Mouse (Mus musculus) neural tube, embryonic 15.5 days (tissue): ENCODE results near the gene Prickle1. TPM values are rescaled to one million over a fixed set of nuclear protein-coding genes. Genes with fewer than 3 reads are reported as not detected.
A peak's percentile ranks its signal among the peaks of the same experiment; 100 is the strongest.

ENCODE experiments used
- ATAC-seq: fragments of 200-750 bp; cut with Nextera tagmentation; 2 replicates; pipeline ENCODE4 v1.8.0; 2017; ENCODE audit warnings: mild to moderate bottlenecking, moderate TSS enrichment, moderate library complexity; ENCODE audit not compliant: low FRiP score
- H3K27ac ChIP-seq: fragments of 300-500 bp; sonication (generic); replicated peaks from 2 replicates; pipeline ENCODE4 v1.5.1; 2015; ENCODE audit warnings: mild to moderate bottlenecking, inconsistent platforms
- H3K27me3 ChIP-seq: fragments of 300-500 bp; sonication (generic); replicated peaks from 2 replicates; pipeline ENCODE4 v1.6.1; 2015; ENCODE audit warnings: inconsistent platforms
- H3K36me3 ChIP-seq: fragments of 300-500 bp; sonication (generic); 2 replicates; pipeline ENCODE4 v1.6.1; 2015; ENCODE audit warnings: inconsistent platforms
- H3K4me1 ChIP-seq: fragments of 300-500 bp; sonication (generic); 2 replicates; pipeline ENCODE4 v1.6.1; 2015; ENCODE audit warnings: inconsistent platforms
- H3K4me2 ChIP-seq: fragments of 300-500 bp; sonication (generic); 2 replicates; pipeline ENCODE4 v1.6.1; 2015; ENCODE audit warnings: inconsistent platforms, mild to moderate bottlenecking, moderate library complexity
- H3K4me3 ChIP-seq: fragments of 300-500 bp; sonication (generic); replicated peaks from 2 replicates; pipeline ENCODE4 v1.5.1; 2015; ENCODE audit warnings: mild to moderate bottlenecking, inconsistent platforms
- H3K9ac ChIP-seq: fragments of 300-500 bp; sonication (generic); replicated peaks from 2 replicates; pipeline ENCODE4 v1.6.1; 2015; ENCODE audit warnings: mild to moderate bottlenecking, inconsistent platforms
- H3K9me3 ChIP-seq: fragments of 300-500 bp; sonication (generic); replicated peaks from 2 replicates; pipeline ENCODE4 v1.6.1; 2016; ENCODE audit warnings: inconsistent platforms
- WGBS: fragments of 180-500 bp; shearing (Covaris S2); methylation state at CpG from one replicate; pipeline ENCODE4 v1.1.7; 2015; ENCODE audit warnings: mixed read lengths; 5-methylcytosine and 5-hydroxymethylcytosine counted together
- polyA plus RNA-seq: library from polyadenylated mRNA; unstranded; fragments of >200 nt; fragmentation: Nextera tagmentation; extraction: Ambion mirVana; gene quantifications from 2 replicates; pipeline ENCODE4 v1.2.1, GENCODE M21; 2015

Gene Prickle1
- polyA plus RNA-seq, 1 experiment from 2014 or later, result 22.8 TPM

DNA sequence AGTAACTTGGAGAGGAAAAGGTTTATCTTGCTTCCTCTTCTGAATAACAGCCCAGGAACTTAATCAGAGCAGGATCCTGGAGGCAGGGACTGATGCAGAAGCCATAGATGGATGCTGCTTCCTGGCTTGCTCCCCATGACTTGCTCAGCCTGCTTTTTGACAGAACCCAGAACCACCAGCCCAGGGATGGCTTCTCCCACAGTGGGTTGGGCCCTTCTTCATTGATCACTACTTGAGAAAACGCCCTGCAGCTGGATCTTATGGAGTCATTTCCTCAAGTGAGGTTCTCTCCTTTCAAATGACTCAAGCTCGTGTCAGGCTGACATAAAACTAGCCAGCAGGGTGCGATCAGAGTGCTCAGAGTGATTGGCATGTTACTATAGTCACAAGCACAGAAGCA is 19.3 kb upstream of the Prickle1 start:
- H3K36me3 ChIP-seq, result no peaks in the 10 kb centered on the region

DNA sequence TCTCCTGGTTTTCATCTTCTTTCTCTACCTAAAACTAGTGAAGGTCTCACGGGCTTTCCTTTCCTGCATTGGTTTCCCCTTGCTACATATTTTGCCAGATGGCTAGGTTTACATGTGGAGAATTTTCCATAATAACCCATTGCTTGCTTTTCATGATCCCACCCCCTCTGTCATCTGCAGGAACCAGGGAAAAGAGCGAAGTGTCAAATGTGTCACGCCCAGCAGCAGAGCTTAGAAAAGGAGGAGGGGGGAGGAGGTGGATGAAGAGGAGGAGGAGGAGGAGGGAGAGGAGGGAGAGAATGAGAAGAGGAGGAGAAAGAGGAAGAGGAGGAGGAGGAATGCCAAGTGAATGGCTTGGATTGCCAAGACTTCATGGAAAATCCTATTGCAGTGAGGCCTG is 17.9 kb upstream of the Prickle1 start:
- Histone ChIP-seq H3K36me3 (no peaks in the 10 kb centered on the region), H3K4me2 (no peak overlapping the region), H3K27ac (no peak overlapping the region), H3K9me3 (no peaks in the 10 kb centered on the region), H3K4me3 (no peak overlapping the region), H3K4me1 (no peaks in the 10 kb centered on the region), H3K27me3 (no peaks in the 10 kb centered on the region), H3K9ac (no peak overlapping the region)
- no peak for ATAC-seq
- whole genome bisulfite sequencing, result 77% methylated on average over 3 of the region's 3 CpGs

More for the DNA sequence above, 19.3 kb upstream of the Prickle1 start:
- Histone ChIP-seq H3K9me3 (no peaks in the 10 kb centered on the region), H3K27me3 (no peaks in the 10 kb centered on the region), H3K4me3 (no peak overlapping the region), H3K9ac (no peak overlapping the region), H3K27ac (no peak overlapping the region), H3K4me2 (no peak overlapping the region), H3K4me1 (no peaks in the 10 kb centered on the region)
- 73% methylated on average over 3 of the region's 3 CpGs for WGBS
- no peak for ATAC-seq

DNA sequence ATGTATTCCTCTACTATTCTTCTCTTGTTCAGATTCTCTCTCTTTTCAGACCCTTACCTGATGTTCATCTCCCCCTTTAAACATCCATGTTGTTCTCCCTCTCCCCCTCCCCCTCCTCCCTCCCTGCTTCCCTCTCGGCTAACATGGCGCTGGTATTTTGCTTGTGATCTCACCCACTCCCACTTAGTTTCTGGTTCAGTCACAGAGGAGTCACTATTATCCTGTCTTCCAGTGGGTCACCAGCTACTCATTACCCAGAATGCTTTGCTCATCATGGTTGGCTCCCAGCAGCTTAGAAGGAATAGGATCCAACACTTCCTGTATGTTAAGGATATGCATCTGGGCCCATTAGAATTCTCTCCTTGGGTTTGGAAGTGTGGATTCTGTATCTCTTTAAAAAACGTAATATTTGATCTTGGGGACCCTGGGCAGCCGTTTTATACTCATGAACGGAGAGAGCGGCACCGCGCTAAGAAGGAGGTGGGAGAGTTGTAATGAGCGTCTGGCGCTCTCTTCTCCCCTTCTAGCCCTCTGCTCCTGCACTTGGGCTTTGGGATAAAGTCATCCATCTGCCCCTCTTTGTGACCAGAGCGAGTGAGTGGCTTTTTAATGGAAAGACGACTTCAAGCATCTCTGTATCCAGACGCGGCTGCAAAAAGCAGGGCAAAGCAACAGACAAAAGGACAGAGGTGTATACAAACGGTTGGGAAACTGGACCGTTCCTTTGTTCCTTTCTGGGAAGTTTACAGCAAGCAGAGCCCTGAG is 16.0 kb upstream of the Prickle1 start:
- no peaks in the 10 kb centered on the region for H3K27me3 ChIP-seq
- H3K9ac ChIP-seq, result no peak overlapping the region
- no peaks in the 10 kb centered on the region for H3K36me3 ChIP-seq
- H3K27ac ChIP-seq, result no peak overlapping the region
- 80% methylated on average over 16 of the region's 16 CpGs for WGBS
- no peak overlapping the region for H3K4me2 ChIP-seq
- no peaks in the 10 kb centered on the region for H3K9me3 ChIP-seq
- H3K4me1 ChIP-seq, result no peaks in the 10 kb centered on the region
- no peak for ATAC-seq
- H3K4me3 ChIP-seq, result no peak overlapping the region

DNA sequence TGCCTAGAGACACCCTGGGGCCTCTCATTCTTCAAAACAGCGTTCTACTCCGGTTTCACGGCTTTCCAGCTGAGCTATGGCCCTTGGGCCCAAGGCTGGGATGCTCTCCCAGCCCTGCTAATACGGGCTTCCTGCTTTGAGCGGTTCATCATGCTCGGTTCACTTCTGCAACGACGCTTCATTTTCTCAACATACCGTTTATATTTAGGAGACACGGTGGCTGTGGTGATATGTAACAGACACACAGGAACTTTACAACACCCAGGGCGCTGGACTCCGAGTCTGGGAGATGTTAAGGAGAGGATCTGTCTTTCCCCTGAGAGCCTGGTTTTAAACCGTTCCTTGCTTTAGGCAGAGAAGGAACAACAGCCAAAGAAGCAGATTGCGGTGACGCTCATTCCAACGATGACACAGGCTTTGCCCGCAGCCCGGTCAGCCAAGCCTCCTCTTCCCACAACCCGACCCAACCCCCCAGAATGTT is 15.1 kb upstream of the Prickle1 start:
- no peak overlapping the region for H3K9ac ChIP-seq
- no peak overlapping the region for H3K4me2 ChIP-seq
- WGBS, result 64% methylated on average over 19 of the region's 19 CpGs
- no peaks in the 10 kb centered on the region for H3K27me3 ChIP-seq
- no peak overlapping the region for H3K27ac ChIP-seq
- ATAC-seq, result no peak
- H3K36me3 ChIP-seq, result no peaks in the 10 kb centered on the region
- H3K9me3 ChIP-seq, result no peaks in the 10 kb centered on the region
- no peak overlapping the region for H3K4me3 ChIP-seq
- no peaks in the 10 kb centered on the region for H3K4me1 ChIP-seq

- Histone ChIP-seq H3K4me1 (no peaks in the 10 kb centered on the region), H3K27ac (no peak overlapping the region), H3K9ac (no peak overlapping the region), H3K9me3 (no peaks in the 10 kb centered on the region), H3K27me3 (no peaks in the 10 kb centered on the region), H3K4me2 (no peak overlapping the region), H3K36me3 (no peaks in the 10 kb centered on the region), H3K4me3 (no peak overlapping the region)
- ATAC-seq, result no peak
- 89% methylated on average over 18 of the region's 18 CpGs for WGBS
Measured at GRCm38 (mm10) chr15:93610288-93610687, 14.6 kb upstream of the Prickle1 start.

- Histone ChIP-seq H3K4me1 (no peaks in the 10 kb centered on the region), H3K36me3 (no peaks in the 10 kb centered on the region), H3K4me3 (no peak overlapping the region), H3K27me3 (no peaks in the 10 kb centered on the region), H3K9me3 (no peaks in the 10 kb centered on the region), H3K4me2 (no peak overlapping the region), H3K9ac (no peak overlapping the region), H3K27ac (no peak overlapping the region)
- no peak for ATAC-seq
- 93% methylated on average over 6 of the region's 6 CpGs for WGBS
Measured at GRCm38 (mm10) chr15:93602850-93603249, 7.2 kb upstream of the Prickle1 start.

DNA sequence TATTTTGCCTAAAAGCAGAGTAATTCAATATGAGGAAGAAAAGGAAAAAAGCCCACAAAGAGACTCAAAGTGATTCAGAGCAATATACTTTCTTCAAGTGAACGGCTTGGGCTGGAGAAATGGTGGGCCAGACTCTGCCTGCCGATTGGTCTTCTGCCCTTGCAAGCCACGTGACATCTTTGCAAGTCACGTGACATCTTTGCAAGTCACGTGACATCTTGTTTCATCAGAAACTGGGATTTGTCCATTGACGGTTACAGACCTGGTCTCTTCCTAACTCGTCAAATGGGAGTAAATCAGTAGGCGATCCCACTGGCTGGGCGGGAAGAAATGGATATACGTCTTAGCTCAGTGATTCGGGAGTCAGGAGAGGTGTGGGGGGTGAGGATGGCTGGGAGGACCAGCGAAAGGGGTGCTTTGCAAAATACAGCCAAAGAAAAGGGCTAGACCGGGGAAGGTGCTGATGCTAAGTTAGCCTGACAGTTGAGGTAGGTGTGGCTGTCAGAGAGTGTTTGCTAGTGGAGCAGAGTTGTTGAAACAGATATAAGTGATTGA is 5.8 kb upstream of the Prickle1 start:
- WGBS, result 93% methylated on average over 13 of the region's 13 CpGs
- no peak overlapping the region for H3K27ac ChIP-seq
- H3K4me3 ChIP-seq, result no peak overlapping the region
- no peaks in the 10 kb centered on the region for H3K9me3 ChIP-seq
- H3K36me3 ChIP-seq, result no peaks in the 10 kb centered on the region
- no peak overlapping the region for H3K4me2 ChIP-seq
- no peak overlapping the region for H3K9ac ChIP-seq
- no peaks in the 10 kb centered on the region for H3K27me3 ChIP-seq
- H3K4me1 ChIP-seq, result peaks cover 2% of the 10 kb centered on the region
- ATAC-seq, result no peak

DNA sequence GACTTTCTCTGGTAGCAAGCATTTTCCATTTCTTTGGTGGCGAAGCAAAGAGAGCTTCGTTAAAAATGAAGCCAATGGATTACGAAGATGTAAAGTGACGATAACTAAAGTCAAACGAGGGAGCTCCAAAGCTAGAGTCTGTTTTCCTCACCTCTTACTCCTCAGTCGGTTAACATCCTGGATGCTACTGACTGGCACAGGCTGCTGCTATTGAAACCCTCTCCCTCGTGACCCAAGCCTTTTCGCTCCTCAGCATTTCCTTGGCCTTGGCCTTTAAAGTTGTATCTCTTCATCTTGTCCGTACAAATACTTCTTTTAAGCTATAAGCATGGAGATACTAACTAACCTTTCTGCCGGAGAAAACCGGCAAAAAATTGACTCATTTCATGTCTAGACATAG is 1.3 kb upstream of the Prickle1 start:
- Histone ChIP-seq H3K36me3 (no peaks in the 10 kb centered on the region), H3K9me3 (no peaks in the 10 kb centered on the region), H3K27ac (no peak overlapping the region), H3K9ac (no peak overlapping the region), H3K4me3 (no peak overlapping the region), H3K4me2 (peak overlapping the region; percentile 87), H3K27me3 (no peaks in the 10 kb centered on the region), H3K4me1 (peaks cover 32% of the 10 kb centered on the region)
- no peak for ATAC-seq
- 64% methylated on average over 11 of the region's 11 CpGs for WGBS

GRCm38 (mm10) chr15:93596285-93596684 is 594 bp upstream of the Prickle1 start:
- H3K36me3 ChIP-seq, result no peaks in the 10 kb centered on the region
- peak overlapping the region; percentile 62 for H3K4me3 ChIP-seq
- H3K4me1 ChIP-seq, result peaks cover 39% of the 10 kb centered on the region
- peak overlapping the region; percentile 87 for H3K4me2 ChIP-seq
- H3K27me3 ChIP-seq, result no peaks in the 10 kb centered on the region
- WGBS, result under 1% methylated on average over 11 of the region's 11 CpGs
- ATAC-seq, result peak; percentile 66
- H3K9ac ChIP-seq, result peak overlapping the region; percentile 69
- H3K9me3 ChIP-seq, result no peaks in the 10 kb centered on the region
- H3K27ac ChIP-seq, result peak overlapping the region; percentile 86

DNA sequence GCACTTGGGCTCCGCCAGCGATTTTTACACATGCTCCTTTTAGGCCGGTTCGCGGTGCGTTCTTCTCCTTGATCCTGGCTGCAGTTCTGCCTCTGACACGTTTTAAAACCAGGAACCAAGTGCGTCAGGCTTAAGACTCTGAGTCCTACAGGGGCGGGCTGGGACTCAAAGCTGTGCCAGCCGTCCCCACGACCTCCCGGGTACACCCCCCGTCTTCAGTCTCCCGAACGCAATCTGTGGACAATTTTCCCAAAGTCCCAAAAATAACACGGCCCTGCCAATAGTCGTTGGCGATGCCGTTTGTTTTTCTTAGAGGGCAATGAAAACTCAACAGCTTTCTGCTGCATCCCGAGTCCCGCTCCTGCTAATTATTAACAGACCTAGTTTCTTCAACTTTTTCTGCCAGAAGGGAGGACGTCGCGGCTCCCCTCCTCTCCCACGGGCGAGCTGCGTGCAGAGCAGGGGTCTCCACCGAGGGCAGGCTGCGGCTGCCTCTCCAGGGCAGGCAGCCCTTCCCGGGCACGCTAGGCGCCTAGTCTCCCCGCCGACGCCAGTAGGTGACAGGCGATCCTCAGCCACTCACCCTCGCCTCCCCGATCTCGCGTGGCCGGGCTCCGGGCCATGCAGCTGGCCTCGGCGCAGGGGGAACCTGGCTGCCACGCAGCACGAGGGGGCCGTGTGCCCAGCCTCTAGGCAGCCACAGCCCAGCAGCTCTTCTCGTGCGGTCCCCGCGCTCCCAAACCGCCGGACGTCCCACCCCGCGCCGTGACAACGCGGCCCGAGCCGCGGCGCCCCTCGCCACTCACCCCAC is 598 bp downstream of the Prickle1 start:
- under 1% methylated on average over 64 of the region's 64 CpGs for WGBS

DNA sequence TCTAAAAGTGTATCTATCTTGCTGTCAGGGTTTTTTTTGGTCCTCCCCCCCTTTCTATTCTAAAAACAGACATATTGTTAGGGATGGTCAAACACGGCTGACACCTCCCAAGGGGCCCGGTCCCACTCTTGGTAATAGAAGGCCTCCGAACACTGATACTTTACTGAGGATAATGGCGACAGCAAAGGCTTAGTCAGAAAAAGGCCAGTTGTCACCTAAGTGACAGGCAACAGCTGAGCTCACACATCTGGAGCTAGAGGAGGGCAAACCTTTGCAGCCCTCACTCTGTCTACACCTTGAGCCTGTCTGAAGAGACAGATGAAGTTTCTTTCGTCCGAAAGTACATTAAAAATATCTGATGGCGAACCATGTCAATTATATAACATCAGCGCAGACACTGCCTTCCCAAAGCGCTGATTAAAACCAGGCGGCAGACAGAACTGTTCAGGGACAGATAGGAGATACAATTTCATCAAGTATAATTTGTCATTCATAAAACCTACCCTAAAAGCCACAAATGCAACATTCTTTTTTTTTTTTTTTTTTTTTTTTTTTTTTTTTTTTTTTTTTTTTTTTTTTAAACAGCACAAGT is 1.3 kb downstream of the Prickle1 start:
- H3K4me1 ChIP-seq, result peaks cover 45% of the 10 kb centered on the region
- H3K9me3 ChIP-seq, result no peaks in the 10 kb centered on the region
- H3K27me3 ChIP-seq, result no peaks in the 10 kb centered on the region
- peak overlapping the region; percentile 69 for H3K9ac ChIP-seq
- H3K4me3 ChIP-seq, result peak overlapping the region; percentile 62
- H3K4me2 ChIP-seq, result peak overlapping the region; percentile 87
- WGBS, result 16% methylated on average over 10 of the region's 10 CpGs
- no peak for ATAC-seq
- peak overlapping the region; percentile 86 for H3K27ac ChIP-seq
- no peaks in the 10 kb centered on the region for H3K36me3 ChIP-seq

More for the DNA sequence above, 598 bp downstream of the Prickle1 start:
- peak; percentile 70 for ATAC-seq
- no peaks in the 10 kb centered on the region for H3K27me3 ChIP-seq
- peak overlapping the region; percentile 62 for H3K4me3 ChIP-seq
- peaks cover 45% of the 10 kb centered on the region for H3K4me1 ChIP-seq
- H3K9me3 ChIP-seq, result no peaks in the 10 kb centered on the region
- peak overlapping the region; percentile 69 for H3K9ac ChIP-seq
- H3K27ac ChIP-seq, result peak overlapping the region; percentile 86
- peak overlapping the region; percentile 87 for H3K4me2 ChIP-seq
- H3K36me3 ChIP-seq, result no peaks in the 10 kb centered on the region
